Mouse (Mus musculus): ENCODE measurements around the gene P2ry4. TPM values are rescaled to one million over a fixed set of nuclear protein-coding genes. Genes with fewer than 3 reads are reported as not detected.

The P2ry4 gene
- polyA plus RNA-seq (2015; fragmentation: Nextera tagmentation; extraction: Ambion mirVana), result not detected in 2 replicates

DNA sequence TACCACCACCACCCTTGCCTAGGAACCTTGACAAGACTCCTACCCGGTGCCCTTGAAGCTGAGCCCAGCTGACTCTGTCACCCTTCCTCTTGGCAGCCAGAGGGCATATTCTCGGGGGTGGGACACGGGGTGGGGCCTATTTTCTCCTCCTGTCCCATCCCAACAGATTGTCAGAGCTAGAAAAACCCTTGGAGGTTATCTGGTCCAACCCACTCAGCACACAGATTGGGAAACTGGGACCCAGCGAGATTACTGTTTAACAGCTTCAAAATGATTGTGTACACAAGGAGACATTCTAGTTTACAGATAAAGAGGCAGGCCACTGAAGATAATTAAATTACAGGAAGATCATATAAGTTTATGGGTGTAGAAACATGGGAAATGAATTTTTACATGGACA, at the start of gene P2ry4:
Gene P2ry4 (minus strand): TSS at position 79 of the 400 bp plus-strand sequence.

DNA sequence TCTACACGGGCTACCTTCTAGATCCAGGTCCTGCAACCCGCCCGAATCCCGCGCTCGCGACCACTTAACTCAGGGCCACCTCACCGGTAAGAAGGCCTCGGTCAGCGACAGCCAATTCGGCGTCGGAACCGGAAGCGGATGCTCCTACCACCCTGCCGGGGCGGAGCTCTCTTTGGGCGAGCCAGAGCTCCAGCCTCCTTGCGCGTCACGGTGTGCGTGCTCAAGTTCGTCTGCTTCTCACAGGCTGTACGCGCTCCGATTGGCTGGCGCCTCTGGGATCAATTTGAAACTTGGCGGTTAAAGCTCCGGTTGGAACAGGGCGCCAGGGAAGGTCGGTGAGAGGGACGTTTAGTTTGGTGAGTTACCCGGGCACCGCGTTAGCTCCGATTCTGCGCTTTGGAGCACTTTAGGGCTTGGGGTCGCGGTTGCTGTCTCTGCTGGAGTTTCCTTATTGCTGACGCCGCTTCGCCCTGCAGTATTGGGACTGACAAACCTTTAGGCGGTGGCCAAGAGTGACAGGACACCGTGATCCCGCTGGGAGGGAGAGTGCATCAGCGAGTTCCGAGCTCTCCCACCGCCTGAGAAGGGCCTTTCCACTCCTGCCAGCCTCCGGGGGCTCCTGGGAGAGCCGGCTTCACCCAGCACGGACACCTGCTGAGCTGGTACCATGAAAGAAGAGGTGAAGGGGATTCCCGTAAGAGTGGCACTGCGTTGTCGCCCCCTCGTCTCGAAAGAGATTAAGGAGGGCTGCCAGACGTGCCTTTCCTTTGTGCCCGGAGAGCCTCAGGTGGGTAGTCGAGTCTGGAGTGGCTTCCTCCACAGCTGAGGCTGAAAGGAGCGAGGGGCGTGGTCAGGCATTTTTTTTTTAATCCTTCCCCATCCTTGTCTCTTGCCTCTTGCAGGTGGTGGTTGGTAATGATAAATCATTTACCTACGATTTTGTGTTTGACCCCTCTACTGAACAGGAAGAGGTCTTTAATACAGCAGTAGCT, 31.4 kb upstream of the P2ry4 start, which contains the start of gene Pdzd11:
Gene Pdzd11 (minus strand): TSS at position 767 of the 992 bp plus-strand sequence.

DNA sequence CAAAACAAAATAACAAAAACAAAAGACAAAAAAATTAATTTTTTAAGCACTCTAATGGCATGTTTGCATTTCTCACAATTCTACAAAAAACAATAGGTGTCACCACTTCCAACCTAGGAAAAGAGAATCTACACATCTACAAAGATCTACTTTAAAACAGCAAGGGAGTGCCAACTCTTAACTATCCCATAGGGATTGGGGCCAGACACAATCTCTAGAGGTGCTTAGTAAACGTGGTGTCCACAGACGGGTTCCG, 30.8 kb upstream of the P2ry4 start, which contains the start of gene Kif4:
Gene Kif4 (plus strand): TSS at position 192 of the 256 bp plus-strand sequence.

DNA sequence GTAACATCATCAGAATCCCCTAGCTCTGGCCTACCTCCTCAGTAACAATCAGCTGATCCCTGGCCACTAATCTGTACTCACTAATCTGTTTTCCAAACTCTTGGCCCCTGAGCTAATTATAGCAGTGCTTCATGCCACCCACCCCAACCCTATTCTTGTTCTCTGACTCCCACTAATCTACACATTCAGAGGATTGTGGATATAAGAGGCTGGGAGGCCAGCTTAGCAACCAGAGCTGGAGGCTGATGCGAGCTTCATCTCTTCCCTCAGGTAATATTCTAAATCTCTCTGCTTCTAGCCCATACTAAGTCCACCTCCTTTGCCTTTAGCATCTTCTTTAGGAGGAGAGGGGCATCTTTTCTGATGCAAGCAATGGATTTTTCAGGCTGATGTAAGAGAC, 10.6 kb upstream of the P2ry4 start, which contains the start of gene Arr3:
Gene Arr3 (plus strand): TSS at position 184 of the 400 bp plus-strand sequence.

DNA sequence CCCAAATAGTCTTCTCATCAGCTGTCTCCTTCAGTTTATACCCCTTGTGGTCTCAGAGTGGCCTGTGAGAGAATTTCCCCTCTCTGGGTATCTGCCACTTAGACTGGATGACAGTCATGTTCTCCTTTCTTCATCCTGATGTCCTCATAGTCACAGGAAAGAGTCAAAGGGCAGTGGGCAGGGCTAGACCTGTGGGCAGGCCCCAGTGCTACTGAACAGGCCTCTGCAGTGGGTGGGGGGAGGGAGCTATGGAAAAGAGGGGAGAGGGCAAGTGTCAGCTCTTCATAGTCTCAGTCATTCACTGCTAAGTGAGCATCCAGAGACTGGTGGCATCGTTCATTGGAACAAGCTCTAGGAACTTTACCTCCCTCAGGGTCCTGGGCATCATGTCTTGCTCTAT, 22.7 kb downstream of the P2ry4 start, which contains the start of gene Awat1:
Gene Awat1 (plus strand): TSS at position 301 of the 400 bp plus-strand sequence.

Other genes with a start within 250 kb of the P2ry4 start
- gene Otud6a, start 165.9 kb downstream of the P2ry4 start, polyA plus RNA-seq (2015; fragmentation: Nextera tagmentation; extraction: Ambion mirVana), result not detected in 2 replicates
- 0.14 and 0.15 TPM in 2 replicates for gene Awat2, start 152.2 kb downstream of the P2ry4 start, polyA plus RNA-seq (2015; fragmentation: Nextera tagmentation; extraction: Ambion mirVana)
- 25.5 and 26.6 TPM in 2 replicates for gene Igbp1, start 100.6 kb downstream of the P2ry4 start, polyA plus RNA-seq (2015; fragmentation: Nextera tagmentation; extraction: Ambion mirVana)
- gene Dgat2l6, start 70.0 kb downstream of the P2ry4 start, polyA plus RNA-seq (2015; fragmentation: Nextera tagmentation; extraction: Ambion mirVana), result not detected in 2 replicates
- gene Awat1, start 22.6 kb downstream of the P2ry4 start, polyA plus RNA-seq (2015; fragmentation: Nextera tagmentation; extraction: Ambion mirVana), result not detected in 2 replicates
- not detected in 2 replicates for gene Arr3, start 10.6 kb upstream of the P2ry4 start, polyA plus RNA-seq (2015; fragmentation: Nextera tagmentation; extraction: Ambion mirVana)
- gene Kif4, start 30.9 kb upstream of the P2ry4 start, polyA plus RNA-seq (2015; fragmentation: Nextera tagmentation; extraction: Ambion mirVana), result 22.8 and 24.7 TPM in 2 replicates
- 76.9 and 79.3 TPM in 2 replicates for gene Pdzd11, start 31.7 kb upstream of the P2ry4 start, polyA plus RNA-seq (2015; fragmentation: Nextera tagmentation; extraction: Ambion mirVana)
- gene Gdpd2, start 135.0 kb upstream of the P2ry4 start, polyA plus RNA-seq (2015; fragmentation: Nextera tagmentation; extraction: Ambion mirVana), result 81.7 and 107 TPM in 2 replicates
- 2.2 and 2.9 TPM in 2 replicates for gene Dlg3, start 172.9 kb upstream of the P2ry4 start, polyA plus RNA-seq (2015; fragmentation: Nextera tagmentation; extraction: Ambion mirVana)

Data from spleen, postnatal 0 days (tissue).